Mouse (Mus musculus) brown adipose tissue, adult 24 weeks (tissue): ENCODE results near the gene Usmg5. TPM values are rescaled to one million over a fixed set of nuclear protein-coding genes. Genes with fewer than 3 reads are reported as not detected.
A peak's percentile ranks its signal among the peaks of the same experiment; 100 is the strongest.

Experiments used
- H3K27ac ChIP-seq: fragments of 200-500 bp; replicated peaks from 2 replicates; pipeline ENCODE4 v1.5.1; 2012; ENCODE audit warnings: low read depth, mild to moderate bottlenecking, low read length
- H3K4me1 ChIP-seq: fragments of 200-500 bp; 2 replicates; pipeline ENCODE4 v1.6.1; 2012; ENCODE audit warnings: low read length, mixed read lengths; ENCODE audit not compliant: control insufficient read depth, insufficient read depth, insufficient read length
- H3K4me3 ChIP-seq: fragments of 200-500 bp; 2 replicates; pipeline ENCODE4 v1.5.1; 2012; ENCODE audit warnings: low read depth, mild to moderate bottlenecking, low read length, moderate library complexity; ENCODE audit not compliant: insufficient read depth
- polyA plus RNA-seq: library from polyadenylated mRNA; stranded (reverse); fragments of >200 nt; gene quantifications from 2 replicates; pipeline ENCODE4 v1.2.4, GENCODE M21; 2012; ENCODE audit not compliant: missing spikeins, insufficient read depth, insufficient read length

Usmg5 gene
- polyA plus RNA-seq, 1 experiment = 4,472 TPM

DNA sequence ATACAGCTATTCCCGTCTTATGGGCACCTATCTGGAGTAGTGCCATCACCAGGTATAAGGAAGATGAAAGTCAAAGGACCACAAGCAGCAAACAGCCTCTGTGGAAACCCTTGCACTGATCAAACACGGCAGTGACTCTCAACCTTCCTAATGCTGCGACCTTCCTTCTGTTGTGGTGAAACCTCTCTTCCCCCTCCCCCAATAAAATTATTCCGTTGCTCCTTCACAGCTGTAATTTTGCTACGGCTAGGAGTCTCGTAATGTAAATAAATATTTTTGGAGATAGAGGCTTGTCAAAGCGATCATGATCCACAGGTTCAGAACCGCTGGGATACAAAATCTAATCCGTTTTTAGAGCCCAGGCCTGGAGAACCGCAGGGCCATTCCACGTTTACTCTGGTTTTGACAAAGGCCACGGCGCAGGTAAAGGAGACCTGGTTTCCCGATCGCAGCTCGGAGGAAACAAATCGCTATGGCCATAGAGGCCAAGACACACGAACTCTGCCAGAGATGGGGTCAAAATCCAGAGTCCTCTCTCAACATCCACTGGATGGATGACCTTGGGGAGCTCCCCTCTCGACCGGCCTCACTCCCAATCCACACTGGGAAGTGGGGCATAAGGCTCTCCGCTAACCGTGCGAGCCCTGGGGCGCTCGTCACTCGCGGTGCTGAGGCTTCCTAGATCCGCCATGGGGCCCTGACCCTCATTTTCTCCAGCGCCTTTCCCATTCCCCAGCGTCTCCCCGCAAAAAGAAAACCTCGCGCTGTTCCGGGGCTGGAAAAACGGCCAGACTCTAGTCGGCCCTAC lies 525 bp downstream of the Usmg5 start:
- Histone ChIP-seq H3K4me3 (peak overlapping the region; percentile 69), H3K27ac (peak overlapping the region; percentile 97), H3K4me1 (0 out of 2 replicates have a peak, but pooled peaks cover 2% of the 10 kb centered on the region)

DNA sequence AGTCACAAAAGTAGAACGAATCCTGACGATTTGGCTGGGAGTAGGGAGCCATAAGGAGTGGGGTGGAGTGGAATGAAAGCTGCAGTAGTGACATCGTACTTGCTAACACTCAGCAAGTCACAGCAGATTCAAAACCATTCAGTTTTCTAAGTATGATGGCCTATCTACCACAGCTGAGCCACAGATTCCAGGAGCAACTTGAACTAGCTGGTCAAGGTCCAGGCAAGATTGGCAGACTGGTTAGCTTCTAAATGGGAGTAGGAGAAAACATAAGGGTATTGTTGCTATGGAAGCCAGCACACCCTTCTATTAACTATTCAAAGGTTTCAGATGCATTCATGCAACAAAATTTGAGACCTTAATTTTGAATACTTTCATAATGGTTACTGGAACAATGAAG lies 2.2 kb downstream of the Usmg5 start:
- Histone ChIP-seq H3K27ac (no peak overlapping the region), H3K4me3 (no peak overlapping the region), H3K4me1 (0 out of 2 replicates have a peak, but pooled peaks cover 2% of the 10 kb centered on the region)

DNA sequence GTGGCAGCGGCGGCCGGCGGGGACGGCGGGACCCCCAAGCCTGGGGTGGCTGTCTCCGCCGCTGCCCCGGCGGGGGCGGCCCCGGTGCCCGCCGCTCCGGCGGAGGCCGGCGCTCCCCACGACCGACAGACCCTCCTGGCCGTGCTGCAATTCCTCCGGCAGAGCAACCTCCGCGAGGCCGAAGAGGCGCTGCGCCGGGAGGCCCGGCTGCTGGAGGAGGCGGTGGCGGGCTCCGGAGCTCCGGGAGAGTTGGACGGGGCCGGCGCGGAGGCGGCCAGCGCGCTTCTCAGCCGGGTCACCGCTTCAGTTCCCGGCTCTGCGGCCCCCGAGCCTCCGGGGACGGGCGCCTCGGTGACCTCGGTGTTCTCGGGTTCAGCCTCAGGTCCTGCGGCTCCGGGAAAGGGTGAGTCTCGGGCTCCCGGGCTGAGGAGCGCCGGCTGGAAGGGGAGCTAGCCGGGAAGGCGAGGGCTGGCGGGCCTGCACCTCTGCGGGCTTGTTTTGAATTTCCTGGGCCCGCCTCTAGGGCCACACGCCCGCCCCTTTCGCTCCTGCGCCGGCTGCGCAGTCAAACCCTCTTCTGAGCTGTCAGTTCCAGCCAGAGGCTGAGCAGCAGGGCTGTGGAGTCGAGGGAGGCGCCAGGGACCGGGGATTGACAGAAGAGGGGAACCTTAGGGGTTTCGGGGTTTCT lies 22.4 kb downstream of the Usmg5 start:
- Histone ChIP-seq H3K4me3 (peak overlapping the region; percentile 99), H3K27ac (0 out of 2 replicates have a peak overlapping the region, but pooled peaks have one; percentile 27), H3K4me1 (no peaks in the 10 kb centered on the region)

DNA sequence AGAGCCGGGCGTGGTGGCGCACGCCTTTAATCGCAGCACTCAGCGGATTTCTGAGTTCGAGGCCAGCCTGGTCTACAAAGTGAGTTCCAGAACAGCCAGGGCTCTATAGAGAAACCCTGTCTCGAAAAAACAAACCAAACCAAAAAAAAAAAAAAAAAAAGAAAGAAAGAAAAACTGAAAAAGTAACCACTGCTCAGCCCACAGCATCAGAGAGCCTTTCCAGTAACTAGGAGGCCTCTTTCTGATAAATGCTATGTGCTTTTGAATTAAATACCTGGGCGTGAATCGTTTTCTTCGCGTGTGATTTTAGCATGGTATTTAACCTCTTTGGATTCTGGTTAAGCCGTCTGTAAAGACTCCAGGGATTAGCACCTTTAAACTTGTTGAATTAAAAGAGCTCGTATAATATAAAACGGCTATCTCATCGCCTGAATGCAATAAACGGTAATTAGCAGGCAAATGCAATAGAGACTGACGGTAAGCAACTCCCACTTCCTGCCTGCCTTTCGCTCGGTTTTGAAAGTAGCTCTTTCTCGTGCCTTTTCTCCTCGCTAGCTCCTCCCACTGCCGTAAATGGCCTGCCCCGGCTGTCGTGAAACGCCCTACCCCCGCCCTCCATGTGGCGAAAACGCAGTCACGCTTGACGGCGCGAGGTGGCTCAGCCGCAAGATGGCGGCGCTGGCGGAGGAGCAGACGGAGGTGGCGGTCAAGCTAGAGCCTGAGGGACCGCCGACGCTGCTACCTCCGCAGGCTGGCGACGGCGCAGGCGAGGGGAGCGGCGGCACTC lies 23.2 kb downstream of the Usmg5 start, which contains the start of gene Taf5:
Gene Taf5 (plus strand): TSS at position 651 of the 787 bp plus-strand sequence.
- 0 out of 2 replicates have a peak within 1 kb of the TSS, but pooled peaks have one; percentile 27 for H3K27ac ChIP-seq
- no peaks in the 10 kb centered on the region for H3K4me1 ChIP-seq
- H3K4me3 ChIP-seq = peak within 1 kb of the TSS; percentile 99

DNA sequence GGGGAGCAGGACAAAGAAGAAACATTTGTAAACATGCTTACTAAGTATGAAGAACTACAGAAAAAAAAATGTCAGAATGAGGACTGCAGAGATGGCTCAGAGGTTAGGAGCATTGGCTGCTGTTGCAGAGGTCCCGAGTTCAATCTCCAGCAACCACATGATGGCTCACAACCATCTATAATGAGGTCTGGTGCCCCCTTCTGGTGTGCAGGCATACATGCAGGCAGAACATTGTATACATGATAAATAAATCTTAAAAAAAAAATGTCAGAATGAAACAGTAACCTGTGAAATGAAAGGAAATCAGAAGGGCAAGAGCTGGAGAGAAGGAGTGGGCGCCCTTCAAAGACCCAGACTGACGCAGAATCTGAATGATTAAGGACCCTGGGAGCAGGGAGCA lies 24.6 kb downstream of the Usmg5 start:
- Histone ChIP-seq H3K27ac (no peak overlapping the region), H3K4me1 (no peaks in the 10 kb centered on the region), H3K4me3 (no peak overlapping the region)

DNA sequence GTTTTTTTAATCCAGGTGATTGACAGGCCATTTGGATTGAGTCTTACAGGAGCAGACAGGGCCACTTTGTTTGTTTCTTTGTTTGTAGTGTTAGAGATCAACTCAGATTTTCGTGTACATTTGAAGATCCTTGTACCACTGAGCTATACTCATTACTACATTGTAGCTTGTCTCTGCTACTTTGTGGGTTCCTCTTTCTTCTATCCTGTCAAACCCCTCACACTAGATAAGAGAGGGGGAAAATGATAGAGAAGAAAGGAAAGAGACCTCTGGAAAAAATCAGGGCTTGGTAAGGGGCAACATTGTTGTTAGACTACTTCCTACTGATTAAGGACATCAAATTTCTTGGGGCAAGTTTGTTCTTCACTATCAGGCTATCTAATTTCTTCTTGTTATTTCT lies 32.8 kb downstream of the Usmg5 start:
- Histone ChIP-seq H3K4me3 (no peak overlapping the region), H3K4me1 (no peaks in the 10 kb centered on the region), H3K27ac (no peak overlapping the region)

DNA sequence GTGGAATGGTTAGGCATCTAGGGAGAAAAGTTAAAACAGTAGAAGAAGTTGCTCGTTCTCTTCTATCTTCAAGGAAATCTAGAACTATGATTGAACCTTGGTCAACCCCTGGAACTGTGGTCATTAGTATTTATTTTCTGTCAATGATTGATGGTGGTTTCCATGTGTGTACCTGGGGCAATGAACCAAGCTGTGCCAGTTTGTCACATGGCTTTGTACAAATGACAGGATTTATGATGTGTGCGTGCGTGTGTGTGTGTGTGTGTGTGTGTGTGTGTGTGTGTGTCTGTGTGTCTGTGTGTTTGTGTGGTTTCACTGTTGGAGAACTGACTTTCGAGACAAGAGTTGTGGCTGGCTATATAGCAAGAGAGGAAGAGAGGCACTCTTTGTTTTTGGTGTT lies 37.0 kb downstream of the Usmg5 start:
- H3K27ac ChIP-seq = no peak overlapping the region
- H3K4me1 ChIP-seq = 0 out of 2 replicates have a peak, but pooled peaks cover 2% of the 10 kb centered on the region
- H3K4me3 ChIP-seq = no peak overlapping the region

DNA sequence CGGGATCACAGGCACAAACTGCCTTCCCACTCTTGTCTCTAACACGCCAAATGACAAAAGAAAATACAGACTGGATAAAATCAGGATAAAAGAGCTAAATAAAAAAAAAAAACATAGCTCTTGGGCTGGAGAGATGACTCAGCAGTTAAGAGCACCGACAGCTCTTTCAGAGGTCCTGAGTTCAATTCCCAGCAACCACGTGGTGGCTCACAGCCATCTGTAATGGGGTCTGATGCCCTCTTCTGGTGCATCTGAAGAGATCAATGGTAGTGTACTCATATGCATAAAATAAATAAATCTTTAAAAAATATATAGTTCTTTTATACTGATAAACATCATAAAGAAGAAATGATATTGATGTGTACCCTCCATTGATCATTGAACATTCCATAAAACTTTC lies 37.5 kb downstream of the Usmg5 start:
- H3K4me1 ChIP-seq = 0 out of 2 replicates have a peak, but pooled peaks cover 2% of the 10 kb centered on the region
- H3K27ac ChIP-seq = no peak overlapping the region

DNA sequence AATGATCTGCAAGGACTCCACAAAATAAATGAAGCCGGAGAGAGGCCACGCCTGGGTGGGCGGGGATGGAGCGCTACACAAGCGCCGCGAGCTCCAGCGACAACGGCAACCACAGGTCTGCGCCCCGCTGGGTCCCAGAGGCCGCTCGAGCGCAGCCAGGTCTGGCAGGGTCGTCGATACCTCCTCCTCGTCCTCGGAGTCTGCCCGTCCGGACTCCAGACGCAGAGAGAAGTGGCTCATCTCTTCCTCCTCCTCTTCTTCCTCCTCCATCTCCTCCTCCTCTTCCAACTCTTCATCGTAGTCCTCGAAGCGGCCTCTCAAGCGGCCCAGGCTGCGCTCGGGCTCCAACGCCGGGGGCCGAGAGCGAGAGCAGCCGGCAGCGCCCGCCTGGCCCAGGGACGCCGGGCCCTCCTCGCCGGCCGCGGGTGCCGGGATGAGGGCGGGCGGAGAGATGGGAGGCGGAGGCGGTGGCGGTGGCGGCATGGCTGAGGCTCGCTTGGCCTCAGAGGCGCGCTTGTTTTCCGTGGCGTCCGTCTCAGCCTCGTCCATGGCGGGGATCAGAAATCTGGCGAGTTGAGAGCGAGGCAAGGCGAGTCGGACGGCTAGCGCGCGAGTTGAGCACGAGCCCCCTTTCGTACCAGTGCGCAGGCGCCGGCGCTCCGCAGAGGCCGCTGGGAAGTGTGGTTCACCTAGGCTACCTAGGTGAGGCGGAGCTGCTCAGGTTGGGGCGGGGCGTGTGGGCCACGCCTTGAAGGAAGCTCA lies 40.0 kb downstream of the Usmg5 start, which contains the start of gene Pcgf6:
Gene Pcgf6 (minus strand): TSS at position 636 of the 762 bp plus-strand sequence.
- Histone ChIP-seq H3K4me3 (peak within 1 kb of the TSS; percentile 95), H3K4me1 (0 out of 2 replicates have a peak, but pooled peaks cover 2% of the 10 kb centered on the region), H3K27ac (no peak within 1 kb of the TSS)

More for the DNA sequence above, 37.5 kb downstream of the Usmg5 start:
- no peak overlapping the region for H3K4me3 ChIP-seq

DNA sequence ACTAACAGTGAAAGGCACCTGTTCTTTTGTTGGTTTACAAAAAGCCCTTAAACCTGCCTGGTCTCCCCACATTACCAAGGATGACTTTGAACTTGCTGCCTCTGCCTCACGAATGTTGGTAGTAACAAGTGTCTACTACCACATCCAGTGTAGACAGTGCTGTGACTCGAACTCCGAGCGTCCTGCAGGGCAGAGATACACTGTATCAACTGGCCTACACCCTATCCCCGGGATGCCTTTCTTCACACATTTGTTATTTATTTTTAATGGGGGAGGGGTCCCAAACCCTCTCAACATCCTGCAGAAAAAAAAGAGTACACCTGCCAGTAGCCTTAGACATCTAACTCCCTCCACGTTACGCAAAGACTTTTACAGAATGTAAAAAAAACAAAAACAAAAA lies 40.6 kb downstream of the Usmg5 start:
- H3K27ac ChIP-seq = no peak overlapping the region
- peak overlapping the region; percentile 95 for H3K4me3 ChIP-seq
- 0 out of 2 replicates have a peak, but pooled peaks cover 2% of the 10 kb centered on the region for H3K4me1 ChIP-seq

DNA sequence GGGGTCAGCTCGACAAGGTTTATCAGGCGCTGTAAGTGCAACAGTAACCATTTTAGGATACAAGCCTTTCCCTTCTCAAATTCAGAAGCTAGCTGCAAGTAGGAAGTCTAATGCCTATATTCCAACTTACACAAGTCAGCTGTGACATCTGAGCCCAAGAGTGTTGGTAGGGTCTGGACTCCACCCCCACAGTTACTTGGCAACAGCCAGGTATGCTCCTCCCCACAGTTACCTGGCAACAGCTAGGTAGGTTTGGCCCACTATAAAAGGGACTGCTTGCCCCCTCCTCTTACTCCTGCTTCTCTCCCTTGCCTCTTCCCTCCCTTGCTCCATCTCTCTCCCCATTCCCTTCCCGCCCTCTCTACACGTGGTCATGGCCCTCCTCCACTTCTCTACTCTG lies 41.4 kb downstream of the Usmg5 start:
- Histone ChIP-seq H3K4me3 (no peak overlapping the region), H3K27ac (no peak overlapping the region)

DNA sequence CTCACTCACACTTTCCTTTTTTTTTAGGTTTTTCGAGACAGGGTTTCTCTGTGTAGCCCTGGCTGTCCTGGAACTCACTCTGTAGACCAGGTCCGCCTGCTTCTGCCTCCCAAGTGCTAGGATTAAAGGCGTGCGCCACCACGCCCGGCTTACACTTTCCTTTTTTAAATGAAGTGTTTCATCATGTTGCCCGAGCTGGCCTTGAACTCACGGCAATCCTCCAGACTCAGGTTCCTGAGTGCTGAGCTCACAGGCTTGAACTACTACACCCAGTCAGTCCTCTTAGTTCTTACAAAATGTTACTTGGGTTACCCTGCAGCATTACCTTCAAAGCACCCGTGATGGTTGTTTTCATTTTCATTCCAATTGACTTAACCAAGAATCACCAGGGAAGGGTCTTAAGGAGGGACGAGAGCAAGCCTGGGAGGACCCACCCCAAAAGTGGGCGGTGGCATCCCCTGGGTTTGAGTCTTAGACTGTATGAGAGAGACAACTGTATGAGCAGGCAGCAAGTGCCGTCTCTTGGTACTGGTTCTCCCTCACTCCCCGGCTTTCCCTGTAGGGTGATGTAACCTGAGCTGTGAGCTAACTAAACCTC lies 43.1 kb downstream of the Usmg5 start:
- no peak overlapping the region for H3K27ac ChIP-seq
- H3K4me3 ChIP-seq = no peak overlapping the region
- 0 out of 2 replicates have a peak, but pooled peaks cover 2% of the 10 kb centered on the region for H3K4me1 ChIP-seq

More for the DNA sequence above, 41.4 kb downstream of the Usmg5 start:
- 0 out of 2 replicates have a peak, but pooled peaks cover 2% of the 10 kb centered on the region for H3K4me1 ChIP-seq

DNA sequence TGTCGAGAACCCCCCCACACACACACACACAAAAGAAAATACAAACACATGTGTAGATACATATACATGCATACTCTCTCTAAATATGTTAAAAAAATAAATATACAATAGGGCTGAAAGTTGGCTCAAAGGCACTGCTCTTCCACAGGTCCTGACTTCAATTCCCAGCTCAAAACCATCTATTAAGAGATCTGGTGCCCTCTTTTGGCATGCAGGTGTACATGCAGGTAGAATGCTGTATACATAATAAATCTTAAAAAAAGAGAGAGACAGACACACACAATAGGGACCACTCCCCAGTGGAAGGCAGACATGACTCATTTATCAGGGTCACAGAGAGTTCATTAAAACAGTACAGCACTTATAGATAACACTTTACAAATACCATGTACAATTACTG lies 44.1 kb downstream of the Usmg5 start:
- no peak overlapping the region for H3K27ac ChIP-seq
- H3K4me3 ChIP-seq = no peak overlapping the region
- 0 out of 2 replicates have a peak, but pooled peaks cover 2% of the 10 kb centered on the region for H3K4me1 ChIP-seq

DNA sequence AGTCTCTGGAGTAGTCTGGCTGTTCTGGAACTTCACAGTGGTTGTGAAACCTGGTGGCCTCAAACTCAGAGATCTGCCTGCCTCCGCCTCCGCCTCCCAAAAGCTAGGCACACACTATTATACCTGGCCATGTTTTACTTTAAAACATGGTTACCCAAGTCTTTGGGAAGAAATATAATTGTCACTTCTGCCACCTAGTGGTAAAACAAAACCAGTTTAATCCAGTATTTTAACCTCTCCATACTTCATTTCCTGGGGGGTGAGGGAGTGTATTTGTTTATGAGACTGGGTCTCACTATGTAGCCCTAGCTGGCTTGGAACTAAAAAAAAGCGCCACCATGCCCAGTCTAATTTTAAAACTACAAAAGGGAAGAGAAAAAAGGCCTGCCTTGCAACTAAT lies 46.8 kb downstream of the Usmg5 start:
- H3K27ac ChIP-seq = no peak overlapping the region
- no peaks in the 10 kb centered on the region for H3K4me1 ChIP-seq
- no peak overlapping the region for H3K4me3 ChIP-seq
